Mouse (Mus musculus) neural tube, embryonic 14.5 days (tissue): ENCODE data around the gene Mmachc. TPM values are rescaled to one million over a fixed set of nuclear protein-coding genes. Genes with fewer than 3 reads are reported as not detected.
"Not testable (repeated sequence)": the region's sequence is repeated elsewhere in the genome, so short reads cannot be mapped to it uniquely, and the experiment has no call there.

Source experiments
- ATAC-seq: fragments of 200-750 bp; cut with Nextera tagmentation; 2 replicates; pipeline ENCODE4 v1.8.0; 2017; ENCODE audit warnings: low read depth, mild to moderate bottlenecking, moderate TSS enrichment, moderate library complexity
- H3K27ac ChIP-seq: fragments of 300-500 bp; sonication (generic); 2 replicates; pipeline ENCODE4 v1.5.1; 2014; ENCODE audit warnings: low read depth, mild to moderate bottlenecking, control low read depth, low read length, moderate library complexity, mixed read lengths
- H3K27me3 ChIP-seq: fragments of 300-500 bp; sonication (generic); 2 replicates; pipeline ENCODE4 v1.6.1; 2014; ENCODE audit warnings: low read length; ENCODE audit not compliant: control insufficient read depth, insufficient read depth
- H3K36me3 ChIP-seq: fragments of 300-500 bp; sonication (generic); 2 replicates; pipeline ENCODE4 v1.6.1; 2014; ENCODE audit warnings: low read length, mixed read lengths; ENCODE audit not compliant: control insufficient read depth, insufficient read depth
- H3K4me1 ChIP-seq: fragments of 300-500 bp; sonication (generic); 2 replicates; pipeline ENCODE4 v1.6.1; 2014; ENCODE audit warnings: low read length; ENCODE audit not compliant: control insufficient read depth, insufficient read depth
- H3K4me2 ChIP-seq: fragments of 300-500 bp; sonication (generic); 2 replicates; pipeline ENCODE4 v1.6.1; 2014; ENCODE audit warnings: mild to moderate bottlenecking, low read depth, low read length, control low read depth
- H3K4me3 ChIP-seq: fragments of 300-500 bp; sonication (generic); 2 replicates; pipeline ENCODE4 v1.5.1; 2014; ENCODE audit warnings: low read depth, low read length, control low read depth, mixed read lengths
- H3K9ac ChIP-seq: fragments of 300-500 bp; sonication (generic); replicated peaks from 2 replicates; pipeline ENCODE4 v1.6.1; 2014; ENCODE audit warnings: low read depth, mild to moderate bottlenecking, control low read depth, low read length, mixed read lengths
- H3K9me3 ChIP-seq: fragments of 300-500 bp; sonication (generic); 2 replicates; pipeline ENCODE4 v1.6.1; 2016; ENCODE audit warnings: low read length; ENCODE audit not compliant: control insufficient read depth
- WGBS: fragments of 180-500 bp; shearing (Covaris S2); extraction: QIAGEN DNeasy Blood & Tissue Kit; methylation state at CpG from one replicate; pipeline ENCODE4 v1.1.7; 2014; 5-methylcytosine and 5-hydroxymethylcytosine counted together
- polyA plus RNA-seq: library from polyadenylated mRNA; unstranded; fragments of >200 nt; fragmentation: Nextera tagmentation; extraction: Ambion mirVana; gene quantifications from 2 replicates; pipeline ENCODE4 v1.2.1, GENCODE M21; 2014

Mmachc gene
- polyA plus RNA-seq, 1 experiment from 2014 or later = 18.6 TPM

DNA sequence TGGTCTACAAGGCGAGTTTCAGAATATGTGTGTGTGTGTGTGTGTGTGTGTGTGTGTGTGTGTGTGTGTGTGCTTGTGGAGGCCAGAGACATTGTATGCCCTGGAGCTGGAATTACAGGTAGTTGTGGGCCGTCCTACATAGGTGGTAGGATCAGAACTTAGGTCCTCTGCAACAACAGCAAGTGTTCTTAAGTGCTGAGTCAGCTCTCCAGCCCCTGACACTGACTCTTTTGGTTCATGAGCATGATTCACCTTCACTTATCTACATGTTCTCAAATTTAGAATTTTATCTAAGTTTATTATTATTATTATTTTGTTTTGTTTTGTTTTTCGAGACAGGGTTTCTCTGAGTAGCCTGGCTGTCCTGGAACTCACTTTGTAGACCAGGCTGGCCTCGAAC is 27.7 kb downstream of the Mmachc start:
- not testable (repeated sequence) for H3K4me1 ChIP-seq, H3K27ac ChIP-seq, H3K36me3 ChIP-seq, H3K27me3 ChIP-seq, H3K9ac ChIP-seq, H3K4me2 ChIP-seq, ATAC-seq, H3K4me3 ChIP-seq, H3K9me3 ChIP-seq
- WGBS = 96% methylated on average over 4 of the region's 4 CpGs

DNA sequence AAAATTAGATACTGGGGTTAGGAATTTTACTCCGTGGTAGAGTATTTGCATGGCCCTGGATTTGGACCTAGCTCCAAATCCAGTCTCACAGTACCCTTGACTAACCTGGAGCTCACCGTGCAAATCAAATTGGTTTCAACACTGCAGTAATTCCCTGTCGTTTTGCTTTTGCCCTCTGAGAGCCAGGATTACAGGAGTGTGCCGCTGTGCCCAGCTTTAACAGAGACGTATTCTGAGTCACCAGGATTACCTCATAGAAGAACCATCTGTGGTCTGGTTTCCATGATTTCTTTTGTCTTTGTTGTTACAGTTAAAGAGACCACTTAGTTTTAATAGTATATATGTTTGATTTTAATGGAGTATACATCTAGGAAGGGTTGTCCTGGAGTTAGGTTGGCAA is 29.1 kb downstream of the Mmachc start:
- no peak for ATAC-seq
- WGBS = 80% methylated on average over 5 of the region's 5 CpGs
- no peak overlapping the region for H3K4me2 ChIP-seq
- H3K9me3 ChIP-seq = no peaks in the 10 kb centered on the region
- H3K36me3 ChIP-seq = no peaks in the 10 kb centered on the region
- no peak overlapping the region for H3K27ac ChIP-seq
- H3K4me3 ChIP-seq = no peak overlapping the region
- no peaks in the 10 kb centered on the region for H3K27me3 ChIP-seq
- no peak overlapping the region for H3K9ac ChIP-seq
- no peaks in the 10 kb centered on the region for H3K4me1 ChIP-seq

DNA sequence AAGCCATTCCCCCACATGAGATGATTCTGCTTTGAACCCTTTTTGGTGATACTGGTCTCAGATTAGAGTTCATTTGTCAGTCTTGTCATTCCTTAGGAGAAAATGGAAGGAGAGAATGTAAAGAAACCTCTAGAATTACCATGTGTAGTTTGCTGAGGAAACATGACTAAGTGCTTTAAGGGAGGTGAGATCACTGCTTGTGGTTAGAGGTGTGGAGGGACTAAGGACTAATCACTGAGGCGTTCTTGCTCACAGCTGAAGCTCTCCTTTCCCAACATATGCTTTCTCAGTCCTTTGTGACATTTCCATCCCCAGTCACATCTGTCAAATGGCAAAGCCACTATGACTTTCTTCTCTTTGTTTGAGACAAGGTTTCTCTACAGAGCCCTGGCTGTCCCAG is 30.4 kb downstream of the Mmachc start:
- H3K9ac ChIP-seq = no peak overlapping the region
- no peaks in the 10 kb centered on the region for H3K36me3 ChIP-seq
- 86% methylated on average over 1 of the region's 1 CpGs for WGBS
- H3K4me3 ChIP-seq = no peak overlapping the region
- H3K4me1 ChIP-seq = no peaks in the 10 kb centered on the region
- no peak for ATAC-seq
- no peaks in the 10 kb centered on the region for H3K27me3 ChIP-seq
- H3K4me2 ChIP-seq = no peak overlapping the region
- no peaks in the 10 kb centered on the region for H3K9me3 ChIP-seq
- H3K27ac ChIP-seq = no peak overlapping the region

DNA sequence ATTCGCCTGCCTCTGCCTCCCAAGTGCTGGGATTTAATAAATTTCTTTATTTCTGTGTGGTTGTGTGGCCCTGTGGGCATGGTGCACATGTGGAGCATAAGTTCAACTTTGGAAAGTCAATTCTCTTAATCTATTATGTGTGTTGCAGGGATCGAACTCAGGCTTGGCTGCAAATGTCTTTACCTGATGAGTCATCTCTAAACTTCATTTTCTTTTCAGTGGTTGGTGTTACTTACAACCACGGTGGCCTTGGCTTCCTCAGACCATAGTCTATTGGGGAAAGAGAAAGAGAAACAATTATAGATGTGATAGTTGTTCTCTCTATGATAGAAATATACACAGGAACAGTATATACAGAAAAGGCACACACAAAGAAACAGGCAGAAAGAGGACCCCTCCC is 32.2 kb downstream of the Mmachc start:
- H3K9ac ChIP-seq = no peak overlapping the region
- H3K27ac ChIP-seq = no peak overlapping the region
- H3K36me3 ChIP-seq = no peaks in the 10 kb centered on the region
- H3K4me3 ChIP-seq = no peak overlapping the region
- H3K4me2 ChIP-seq = no peak overlapping the region
- H3K9me3 ChIP-seq = no peaks in the 10 kb centered on the region
- no peaks in the 10 kb centered on the region for H3K27me3 ChIP-seq
- ATAC-seq = no peak
- no peaks in the 10 kb centered on the region for H3K4me1 ChIP-seq
- 82% methylated on average over 3 of the region's 3 CpGs for WGBS

DNA sequence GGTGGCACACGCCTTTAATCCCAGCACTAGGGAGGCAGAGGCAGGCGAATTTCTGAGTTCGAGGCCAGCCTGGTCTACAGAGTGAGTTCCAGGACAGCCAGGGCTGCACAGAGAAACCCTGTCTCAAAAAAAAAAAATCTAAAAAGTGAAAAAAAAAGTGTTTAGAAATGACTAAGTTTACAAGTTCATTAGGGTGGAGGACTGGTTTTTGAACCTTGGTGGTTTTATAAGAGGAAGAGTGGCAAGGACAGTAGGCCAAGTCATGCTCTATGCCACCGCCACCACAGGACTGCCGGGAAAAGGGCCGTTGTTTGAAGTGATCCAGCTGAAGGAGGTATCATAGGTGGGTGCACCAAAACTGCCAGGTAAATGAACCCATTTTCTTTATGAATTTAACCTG is 33.4 kb downstream of the Mmachc start:
- 94% methylated on average over 6 of the region's 6 CpGs for WGBS
- H3K4me1 ChIP-seq, H3K27me3 ChIP-seq, H3K9me3 ChIP-seq, H3K4me2 ChIP-seq, H3K4me3 ChIP-seq, ATAC-seq, H3K36me3 ChIP-seq, H3K9ac ChIP-seq, H3K27ac ChIP-seq: not testable (repeated sequence)

DNA sequence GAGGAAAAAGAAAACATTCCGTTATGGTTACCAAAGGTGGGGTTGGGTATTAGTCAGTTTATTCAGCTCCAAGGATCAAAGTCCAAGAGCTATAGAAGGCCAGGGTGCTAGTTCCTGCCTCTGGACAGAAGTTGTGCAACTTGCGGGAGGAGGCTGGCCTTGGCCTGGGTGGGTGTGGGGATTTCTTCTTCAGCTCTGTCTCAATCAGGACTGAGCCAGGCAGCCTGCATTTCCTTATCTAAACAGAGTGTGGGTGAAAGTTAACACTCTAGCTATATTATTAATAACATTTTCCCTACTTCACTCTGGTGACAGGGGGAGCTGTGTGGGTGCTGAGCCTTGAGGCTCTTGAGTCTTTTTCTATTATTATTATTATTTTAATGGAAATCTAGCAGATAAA is 35.4 kb downstream of the Mmachc start:
- no peak overlapping the region for H3K4me3 ChIP-seq
- H3K4me2 ChIP-seq = no peak overlapping the region
- no peak overlapping the region for H3K9ac ChIP-seq
- H3K36me3 ChIP-seq = no peaks in the 10 kb centered on the region
- no peaks in the 10 kb centered on the region for H3K4me1 ChIP-seq
- no peaks in the 10 kb centered on the region for H3K9me3 ChIP-seq
- 82% methylated on average over 2 of the region's 2 CpGs for WGBS
- H3K27ac ChIP-seq = no peak overlapping the region
- no peaks in the 10 kb centered on the region for H3K27me3 ChIP-seq
- ATAC-seq = no peak

DNA sequence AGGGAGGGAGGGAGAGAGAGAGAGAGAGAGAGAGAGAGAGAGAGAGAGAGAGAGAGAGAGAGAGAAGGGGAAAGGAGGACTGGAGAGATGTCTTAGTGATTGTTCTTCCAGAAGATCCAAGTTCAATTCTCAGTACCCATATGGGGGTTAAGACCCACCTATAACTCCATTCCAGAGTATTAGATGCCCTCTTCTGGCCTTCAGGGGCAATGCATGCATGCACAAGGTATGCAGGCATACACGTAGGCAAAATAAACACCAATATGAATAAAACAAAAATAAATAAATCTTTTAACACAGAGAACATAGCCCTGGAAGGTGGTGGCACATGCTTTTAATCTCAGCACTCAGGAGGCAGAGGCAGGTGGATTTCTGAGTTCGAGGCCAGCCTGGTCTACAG is 38.9 kb downstream of the Mmachc start:
- 50% methylated on average over 2 of the region's 2 CpGs for WGBS
- no peak overlapping the region for H3K9ac ChIP-seq
- no peaks in the 10 kb centered on the region for H3K9me3 ChIP-seq
- ATAC-seq = no peak
- H3K27ac ChIP-seq = no peak overlapping the region
- no peak overlapping the region for H3K4me2 ChIP-seq
- no peaks in the 10 kb centered on the region for H3K36me3 ChIP-seq
- no peaks in the 10 kb centered on the region for H3K4me1 ChIP-seq
- no peaks in the 10 kb centered on the region for H3K27me3 ChIP-seq
- H3K4me3 ChIP-seq = no peak overlapping the region

DNA sequence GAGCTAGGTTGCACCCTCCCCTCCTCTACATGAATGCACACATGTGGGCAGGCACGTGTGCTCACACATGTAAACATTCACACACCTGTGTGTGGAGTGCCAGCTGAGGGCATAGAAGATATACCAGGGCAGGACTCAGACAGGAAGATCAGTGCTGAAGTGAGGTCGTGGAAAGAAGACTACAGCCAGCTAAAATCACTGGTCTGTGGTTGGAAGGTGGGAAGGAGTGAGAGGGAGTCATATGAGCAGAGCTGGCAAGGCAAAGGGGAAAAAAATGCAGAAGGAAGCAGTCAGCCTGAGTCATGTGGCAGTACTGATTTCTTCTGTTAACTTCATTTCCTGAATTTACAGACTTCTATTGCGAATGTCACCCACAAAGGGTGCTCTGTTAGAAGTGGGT is 40.1 kb downstream of the Mmachc start:
- no peak overlapping the region for H3K4me3 ChIP-seq
- no peak overlapping the region for H3K27ac ChIP-seq
- no peak overlapping the region for H3K4me2 ChIP-seq
- no peak for ATAC-seq
- no peaks in the 10 kb centered on the region for H3K9me3 ChIP-seq
- no peaks in the 10 kb centered on the region for H3K27me3 ChIP-seq
- 79% methylated on average over 3 of the region's 3 CpGs for WGBS
- H3K4me1 ChIP-seq = no peaks in the 10 kb centered on the region
- no peak overlapping the region for H3K9ac ChIP-seq
- H3K36me3 ChIP-seq = no peaks in the 10 kb centered on the region

DNA sequence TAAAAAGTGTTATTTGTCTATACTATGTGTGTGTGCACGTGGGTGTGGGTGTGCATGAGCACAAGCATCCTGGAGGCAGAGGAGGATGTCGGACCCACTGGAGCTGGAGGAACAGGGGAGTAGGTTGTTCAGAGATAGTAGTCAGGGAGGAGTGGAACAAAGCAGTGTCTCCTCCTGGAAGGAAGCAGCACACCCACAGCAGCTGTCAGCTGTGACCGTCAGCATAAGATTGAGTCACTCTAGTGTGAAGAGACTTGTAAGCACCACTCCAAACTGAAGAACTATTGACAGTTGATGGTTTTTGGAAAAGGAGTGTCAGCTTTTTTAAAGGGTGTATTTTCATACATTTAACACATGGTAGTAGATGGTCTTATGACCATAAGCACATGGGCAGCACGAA is 41.6 kb downstream of the Mmachc start:
- 79% methylated on average over 4 of the region's 4 CpGs for WGBS
- Histone ChIP-seq H3K27ac (no peak overlapping the region), H3K4me3 (no peak overlapping the region), H3K36me3 (no peaks in the 10 kb centered on the region), H3K27me3 (no peaks in the 10 kb centered on the region), H3K9me3 (no peaks in the 10 kb centered on the region), H3K9ac (no peak overlapping the region), H3K4me1 (no peaks in the 10 kb centered on the region), H3K4me2 (no peak overlapping the region)
- no peak for ATAC-seq

DNA sequence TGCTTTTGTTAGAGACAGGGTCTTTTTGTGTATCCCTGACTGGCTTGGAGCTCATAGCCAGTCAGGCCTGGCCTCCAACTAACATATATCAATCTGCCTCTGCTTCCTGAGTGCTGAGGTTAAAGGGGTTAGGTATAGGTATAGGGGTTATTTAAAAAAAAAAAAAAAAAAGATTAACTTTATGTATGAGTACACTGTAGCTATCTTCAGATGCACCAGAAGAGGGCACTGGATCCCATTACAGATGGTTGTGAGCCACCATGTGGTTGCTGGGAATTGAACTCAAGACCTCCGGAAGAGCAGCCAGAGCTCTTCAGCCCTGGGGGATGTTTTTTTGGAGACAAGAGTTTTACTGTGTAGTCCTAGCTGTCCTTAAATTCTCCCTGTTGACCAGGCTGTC is 46.2 kb downstream of the Mmachc start:
- Histone ChIP-seq H3K9ac (no peak overlapping the region), H3K27ac (no peak overlapping the region), H3K4me2 (no peak overlapping the region), H3K36me3 (no peaks in the 10 kb centered on the region), H3K9me3 (no peaks in the 10 kb centered on the region), H3K27me3 (no peaks in the 10 kb centered on the region), H3K4me1 (no peaks in the 10 kb centered on the region), H3K4me3 (no peak overlapping the region)
- 96% methylated on average over 1 of the region's 1 CpGs for WGBS
- no peak for ATAC-seq
